Mouse (Mus musculus) layer of hippocampus, adult 9-11 months (tissue): ENCODE data around the gene Samd4.

Experiments used
- DNase-seq: peaks from one replicate; pipeline ENCODE4 v3.0.0; 2022

The Samd4 gene

DNA sequence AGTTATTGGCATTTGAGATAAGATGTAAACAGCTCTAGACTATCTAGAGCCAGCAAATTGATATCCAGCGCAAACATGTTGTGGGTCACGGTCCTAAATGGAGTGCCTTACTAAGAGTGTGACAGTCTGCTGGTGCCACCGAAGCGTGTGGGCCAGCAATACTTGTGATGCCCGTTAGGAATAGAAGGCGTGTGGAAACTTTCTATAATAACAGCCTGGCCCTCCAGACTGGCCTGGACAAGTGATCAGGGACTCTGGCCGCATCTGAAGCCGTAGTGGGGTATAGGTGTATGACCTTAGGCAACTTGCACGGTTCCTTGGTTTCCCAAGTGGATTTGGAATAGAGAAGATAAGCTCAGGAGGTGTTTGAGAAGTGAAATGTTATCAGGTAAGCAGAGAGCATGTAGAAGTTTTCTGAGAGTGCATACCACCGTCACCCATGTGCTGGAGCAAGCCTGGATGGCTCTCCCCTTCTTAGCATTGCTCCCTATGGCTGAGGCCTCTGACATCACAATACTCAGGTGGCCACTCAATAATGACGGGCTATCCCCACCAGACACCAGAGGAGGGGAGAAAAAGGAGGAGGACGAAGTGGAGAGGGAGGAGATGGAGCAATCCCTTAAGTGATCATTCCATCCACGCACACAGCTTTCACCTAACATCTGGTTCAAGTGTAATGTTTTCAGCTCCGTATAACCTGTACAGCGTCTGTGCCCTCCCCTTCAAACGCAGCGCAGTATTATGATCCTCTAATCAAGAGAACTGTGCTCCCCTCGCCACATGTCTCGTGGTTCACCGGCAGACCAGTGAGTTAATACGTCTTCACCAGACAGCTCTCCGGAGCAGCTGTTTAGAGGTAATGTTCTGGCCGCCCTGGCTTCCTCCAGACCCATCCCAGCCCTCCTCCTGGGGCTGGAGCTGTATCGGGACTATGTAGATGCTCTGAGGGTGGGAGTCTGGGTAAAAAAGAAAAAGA is 118.4 kb downstream of the Samd4 start:
- DNase-seq = no peak

GRCm38 (mm10) chr14:47004161-47004560 is 121.5 kb downstream of the Samd4 start:
- peak; percentile 28 for DNase-seq

DNA sequence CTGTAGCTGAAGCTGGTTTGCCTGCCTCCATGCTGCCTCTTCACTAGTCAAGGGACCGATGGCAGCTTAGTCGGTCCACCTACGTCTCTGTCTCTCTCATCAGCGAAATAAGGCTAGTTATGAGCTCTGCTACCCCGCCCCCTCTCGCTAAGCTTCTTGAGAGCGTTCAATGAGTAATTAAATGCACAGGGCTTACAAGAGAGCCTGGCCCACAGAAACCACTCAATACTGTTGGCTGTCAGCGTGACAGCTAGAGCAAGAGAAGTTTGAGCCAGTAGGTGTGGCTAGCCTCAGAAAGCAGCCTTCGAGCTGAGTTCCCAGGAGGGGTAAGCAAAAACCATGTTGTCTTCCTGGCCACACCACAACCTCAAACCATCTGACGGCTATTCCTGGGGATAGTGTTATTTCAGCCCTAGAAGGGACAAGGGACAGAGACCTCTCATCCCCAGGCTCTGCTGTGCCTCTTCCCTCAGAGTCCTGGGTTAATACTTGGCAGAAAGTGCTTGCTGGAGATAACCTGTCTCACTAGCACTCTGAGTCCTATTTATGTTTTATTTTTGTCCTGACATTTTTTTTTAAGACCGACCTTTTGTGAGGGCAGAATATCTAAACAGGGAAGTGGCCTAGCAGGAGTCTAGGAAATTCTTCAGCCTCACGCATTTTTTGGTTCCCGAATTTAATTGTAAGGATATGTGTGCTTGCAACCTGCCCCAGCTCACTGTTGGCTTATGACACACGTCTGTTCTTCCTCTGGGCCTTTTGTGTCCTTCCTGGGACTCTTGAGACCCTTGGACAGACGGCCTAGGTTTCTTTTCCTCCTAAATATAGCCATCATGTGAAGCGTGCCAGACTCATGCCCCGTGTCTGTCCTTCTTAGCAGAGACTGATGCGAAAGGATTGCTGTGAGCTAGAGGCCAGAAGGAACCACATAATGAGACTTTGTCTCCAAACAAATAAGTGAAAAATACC is 128.8 kb downstream of the Samd4 start:
- DNase-seq = peak; percentile 66

DNA sequence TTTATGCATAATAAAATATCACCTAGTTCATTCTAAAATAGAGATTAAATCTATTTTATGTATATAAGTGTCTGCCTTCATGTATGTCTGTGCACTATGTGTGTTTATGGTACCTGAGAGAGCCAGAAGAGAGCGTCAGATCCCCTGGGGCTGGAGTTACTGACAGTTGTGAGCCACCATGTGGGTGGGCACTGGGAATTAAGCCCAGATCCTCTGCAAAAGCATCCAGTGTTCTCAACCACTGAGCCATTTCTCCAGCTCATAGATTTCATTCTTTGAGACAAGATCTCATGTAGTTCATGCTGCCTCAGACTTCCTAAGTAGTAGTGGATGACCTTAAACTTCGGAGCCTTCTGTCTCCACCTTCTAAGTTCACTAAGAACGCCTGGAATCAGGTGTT is 133.0 kb downstream of the Samd4 start:
- no peak for DNase-seq

DNA sequence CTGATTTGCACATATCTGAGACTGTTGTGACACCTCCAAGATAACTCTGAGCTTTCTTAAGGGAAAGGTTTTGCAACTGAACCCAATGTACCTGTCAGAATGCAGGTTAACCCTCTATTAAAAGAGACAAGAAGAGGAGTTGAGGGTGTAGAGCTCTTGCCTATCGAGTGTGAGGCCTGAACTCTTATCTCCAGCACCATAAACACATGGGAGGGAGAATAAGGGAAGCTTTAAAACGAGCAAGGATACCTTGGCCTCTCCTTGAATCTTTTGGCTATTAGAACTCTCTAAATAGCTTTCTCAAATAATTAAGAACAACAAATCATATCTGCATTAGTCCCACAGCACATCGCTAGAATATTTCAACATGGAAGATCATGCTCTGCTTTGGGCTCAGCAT is 135.0 kb downstream of the Samd4 start:
- DNase-seq = no peak

GRCm38 (mm10) chr14:47020886-47021285 is 138.2 kb downstream of the Samd4 start:
- no peak for DNase-seq

DNA sequence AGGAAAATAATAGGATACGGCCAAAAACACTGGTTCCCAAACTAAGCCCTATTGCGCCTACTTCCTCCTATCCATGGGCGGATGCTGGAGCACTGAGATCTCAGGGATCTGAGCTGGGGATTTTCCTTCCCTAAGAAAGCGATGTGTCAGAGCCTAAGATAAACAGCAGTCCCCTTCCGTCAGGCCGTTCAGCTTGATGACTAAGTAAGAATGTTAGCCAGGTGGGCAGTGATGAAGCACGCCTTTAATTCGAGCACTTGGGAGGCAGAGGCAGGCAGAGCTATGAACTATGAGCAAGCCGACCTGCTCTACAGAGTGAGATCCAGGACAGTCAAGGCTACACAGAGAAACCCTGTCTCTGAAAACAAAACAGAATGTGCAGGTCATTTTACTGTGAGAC is 140.9 kb downstream of the Samd4 start:
- DNase-seq = no peak

DNA sequence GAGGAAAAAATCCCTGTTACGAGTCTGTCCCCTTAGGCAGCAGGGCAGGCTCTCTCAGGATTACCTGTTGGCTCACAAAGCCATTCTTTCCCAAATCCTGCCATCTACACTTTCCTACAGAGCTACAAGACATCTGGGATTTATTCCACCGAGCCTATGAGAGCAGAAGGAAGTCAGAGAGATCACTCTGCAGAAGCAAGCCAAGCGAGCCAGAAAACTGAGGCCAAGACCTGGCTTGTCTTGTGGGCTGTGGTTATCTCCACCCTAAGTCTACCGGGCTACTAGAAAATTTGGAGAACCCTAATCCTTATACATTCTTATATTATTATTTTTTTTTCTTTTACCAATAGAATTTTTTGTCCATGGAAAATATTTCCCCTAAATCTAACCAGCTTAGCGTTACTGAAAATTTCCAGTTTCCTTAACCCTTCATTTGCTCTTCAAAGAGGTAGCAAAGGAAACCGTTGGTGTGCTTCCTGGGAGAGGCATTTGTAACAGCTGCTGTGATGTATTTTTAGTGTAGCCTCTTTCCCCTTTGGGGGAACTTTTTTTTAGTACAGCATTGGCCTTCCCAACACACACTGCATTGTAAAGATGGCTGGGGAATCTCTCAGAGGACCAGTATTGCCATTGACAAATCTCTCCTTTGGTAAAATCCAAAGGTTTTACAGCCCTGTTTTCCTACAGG is 144.9 kb downstream of the Samd4 start:
- DNase-seq = no peak

DNA sequence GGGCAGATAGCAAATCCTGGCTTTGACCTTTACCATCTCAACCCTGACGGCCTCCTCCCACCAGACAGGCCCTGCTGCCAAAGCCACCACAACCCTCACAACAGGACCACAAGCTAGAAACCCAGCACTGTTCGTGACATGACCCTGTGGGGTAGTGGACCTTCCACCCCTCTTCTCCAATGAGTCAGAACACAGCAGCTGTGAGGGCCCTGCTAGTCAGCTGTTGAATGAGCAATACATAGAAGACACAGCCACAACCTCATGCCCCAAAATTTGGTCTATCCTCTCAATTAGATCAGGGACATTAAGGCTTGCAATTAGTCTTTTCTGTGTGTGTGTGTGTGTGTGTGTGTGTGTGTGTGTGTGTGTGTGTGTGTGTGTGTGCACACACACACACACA is 148.9 kb downstream of the Samd4 start:
- DNase-seq = no peak

DNA sequence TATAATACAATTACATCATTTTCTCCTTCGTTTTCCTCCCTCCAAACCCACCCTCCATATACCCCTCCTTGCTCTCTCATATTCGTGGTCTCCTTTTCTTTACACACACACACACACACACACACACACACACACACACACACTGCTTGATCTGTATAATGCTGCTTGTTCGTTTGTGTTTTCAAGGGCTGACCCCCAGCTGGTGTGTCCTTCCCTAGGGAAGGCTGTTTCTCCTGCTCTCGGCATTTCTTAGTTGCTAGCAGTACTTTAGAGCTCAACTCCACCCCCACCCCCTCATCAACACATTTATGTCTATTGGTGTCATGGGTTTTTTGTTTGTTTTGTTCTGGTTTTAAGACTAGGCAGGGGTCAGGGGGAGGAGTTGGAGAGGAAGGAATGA is 149.5 kb downstream of the Samd4 start:
- DNase-seq = no peak

- DNase-seq = no peak
These were observed 150.8 kb downstream of the Samd4 start for GRCm38 (mm10) chr14:47033423-47033822.

GRCm38 (mm10) chr14:47041699-47042098 is 159.0 kb downstream of the Samd4 start:
- DNase-seq = no peak

GRCm38 (mm10) chr14:47049051-47049450 is 166.4 kb downstream of the Samd4 start:
- peak; percentile 73 for DNase-seq

DNA sequence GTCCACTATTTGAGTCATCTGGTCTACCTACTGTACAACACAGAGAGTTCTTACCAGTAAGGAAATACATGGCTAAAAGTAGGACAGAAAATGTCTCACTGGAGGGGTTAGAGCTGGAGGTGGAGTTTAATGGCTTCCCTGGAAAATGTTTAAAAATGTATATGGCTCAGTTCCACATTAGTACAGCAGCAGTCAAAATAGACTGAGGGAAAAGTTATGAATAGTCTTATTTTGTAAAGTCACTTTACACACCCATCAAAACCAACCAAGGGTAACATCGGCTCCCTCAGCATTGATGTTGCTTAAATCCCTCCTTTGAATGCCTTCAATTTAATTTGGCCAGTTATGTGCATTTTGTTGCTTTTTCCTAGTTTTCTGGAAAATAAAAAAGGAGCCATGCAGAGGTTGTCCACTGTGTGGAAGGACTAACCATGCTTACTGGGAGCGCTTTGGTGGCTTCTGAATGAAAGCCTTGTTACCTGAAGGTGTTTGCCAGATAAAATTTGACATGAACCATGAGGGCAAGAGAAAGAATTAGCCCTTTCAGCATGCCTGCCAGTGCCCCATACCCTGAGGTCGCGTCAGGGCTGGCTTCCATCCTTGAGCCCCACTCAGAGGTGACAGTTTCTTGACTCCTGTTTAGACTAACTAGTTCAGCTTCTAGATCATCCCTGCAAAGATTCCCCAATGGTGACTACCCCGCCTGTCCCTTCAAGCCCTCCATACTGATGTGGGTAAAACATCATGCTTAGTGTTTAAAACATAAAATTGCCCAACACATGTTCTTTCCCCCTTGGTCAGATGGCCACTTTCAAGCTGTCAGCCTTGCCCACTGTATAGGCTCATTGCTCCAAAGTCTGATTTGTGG is 169.3 kb downstream of the Samd4 start:
- DNase-seq = no peak

DNA sequence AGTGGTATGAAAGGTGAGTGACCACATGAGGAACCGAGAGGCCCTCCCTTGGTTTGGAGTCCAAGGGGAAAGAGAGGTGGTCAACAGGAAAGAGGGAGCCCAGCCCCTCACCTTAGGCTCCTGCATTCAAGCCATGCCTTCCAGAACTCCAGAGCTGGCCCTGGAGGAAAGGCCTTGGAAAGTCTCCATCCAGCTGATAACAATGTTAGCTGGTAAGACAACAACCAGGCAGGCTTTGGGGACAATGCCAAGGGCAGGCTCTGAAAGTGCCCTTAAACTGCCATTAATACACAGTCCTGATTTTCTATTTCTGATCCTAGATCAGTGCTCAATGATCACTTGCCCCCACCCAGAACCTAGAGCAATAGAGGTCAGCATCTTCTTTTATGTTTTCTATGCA is 170.4 kb downstream of the Samd4 start:
- DNase-seq = no peak

DNA sequence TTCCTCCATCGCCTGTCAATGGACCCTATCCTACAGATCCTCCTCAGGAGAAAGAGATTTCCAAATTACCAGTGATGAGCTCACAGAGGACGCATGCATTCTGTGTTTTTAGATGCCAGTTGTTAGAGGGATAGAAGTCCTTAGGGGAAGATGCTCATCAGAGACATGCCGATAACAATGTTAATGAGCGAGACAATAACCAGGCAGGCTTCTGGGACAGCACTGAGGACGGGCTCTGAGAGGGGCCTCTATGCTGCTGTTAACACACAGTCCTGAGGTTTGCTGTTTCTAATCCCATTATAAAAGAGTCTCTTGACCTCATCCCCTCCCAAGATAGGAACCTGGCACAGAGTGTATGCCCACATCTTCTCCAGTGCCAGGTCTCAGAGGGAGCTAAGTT is 171.2 kb downstream of the Samd4 start:
- no peak for DNase-seq

DNA sequence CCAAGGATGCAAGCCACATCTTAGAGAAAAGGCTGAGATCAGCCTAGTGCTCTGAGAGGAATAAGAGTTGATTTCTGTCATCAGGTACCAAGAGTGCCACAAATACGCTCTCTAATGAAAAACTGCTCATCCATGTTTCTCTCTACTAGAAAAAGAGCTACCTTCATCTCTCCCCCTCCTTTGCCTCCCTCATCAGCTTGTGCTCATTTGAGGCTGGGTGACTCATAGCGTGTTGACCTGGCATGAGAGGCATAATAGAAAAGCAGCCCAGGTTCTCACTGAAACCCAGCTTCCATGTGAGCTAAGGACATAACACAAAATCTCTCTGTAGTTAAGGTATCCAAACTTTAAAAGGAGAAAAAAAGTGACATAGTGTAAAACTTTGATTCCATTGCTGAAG is 176.3 kb downstream of the Samd4 start:
- DNase-seq = no peak

DNA sequence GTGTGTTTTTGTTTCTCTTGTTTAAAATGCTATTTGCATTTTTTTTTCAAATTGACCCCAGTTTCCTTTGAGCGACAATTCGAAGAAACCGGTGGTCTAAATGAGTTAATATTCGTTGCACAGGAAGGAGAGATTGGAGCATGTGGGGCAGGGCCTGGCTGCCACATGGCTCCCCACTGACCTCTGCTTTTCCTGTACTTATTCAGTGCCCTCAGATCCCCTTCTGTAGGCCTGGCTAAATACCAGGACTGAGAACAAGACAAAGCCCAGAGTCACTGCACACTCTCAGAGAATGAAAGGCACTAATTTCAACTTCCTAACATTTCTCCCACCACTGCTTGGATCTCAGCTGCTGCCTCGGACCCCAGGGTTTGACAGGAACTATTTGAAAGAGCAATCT is 182.4 kb downstream of the Samd4 start:
- no peak for DNase-seq

DNA sequence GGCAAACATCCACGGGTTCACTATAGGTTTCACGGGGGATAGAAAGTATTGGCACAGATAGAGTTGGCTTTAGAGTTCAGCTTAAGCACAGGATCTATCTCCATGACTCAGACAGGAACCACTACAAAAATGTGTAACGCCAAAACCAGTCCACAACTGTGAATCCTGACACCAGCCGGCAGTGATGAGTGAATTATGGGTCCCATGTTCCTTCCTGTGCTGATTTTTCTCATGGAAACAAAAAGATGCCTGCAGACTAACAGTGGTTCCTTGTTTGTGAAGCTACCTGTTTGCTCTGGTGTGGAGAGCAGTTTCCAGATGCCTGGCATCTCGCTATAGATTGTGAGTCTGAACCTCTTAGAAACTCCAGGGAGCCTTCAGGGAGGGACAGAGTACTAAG is 184.2 kb downstream of the Samd4 start:
- no peak for DNase-seq

GRCm38 (mm10) chr14:47074045-47074666 is 191.5 kb downstream of the Samd4 start:
- no peak for DNase-seq

GRCm38 (mm10) chr14:47075010-47075677 is 192.5 kb downstream of the Samd4 start:
- no peak for DNase-seq
